Mouse (Mus musculus) thymus, postnatal 36 days (tissue): ENCODE data around the gene Sumo2.
"Not testable (repeated sequence)": the region's sequence is repeated elsewhere in the genome, so short reads cannot be mapped to it uniquely, and the experiment has no call there.

ENCODE experiments used
- DNase-seq, 2 experiments: peaks; one replicate each; pipeline ENCODE4 v3.0.0; 2022; ENCODE audit warnings: mixed read lengths in 2 of 2

Sumo2 gene

GRCm38 (mm10) chr11:115518693-115519092 lies 17.4 kb downstream of the Sumo2 start:
- no peak for DNase-seq

- no peak for DNase-seq
These were observed 19.1 kb downstream of the Sumo2 start for GRCm38 (mm10) chr11:115516942-115517341.

GRCm38 (mm10) chr11:115515021-115515420 lies 21.1 kb downstream of the Sumo2 start:
- no peak for DNase-seq

- DNase-seq: peak; percentile 96
These were observed 21.8 kb downstream of the Sumo2 start, which contains the start of gene Jpt1 for GRCm38 (mm10) chr11:115514238-115514663. Gene Jpt1 (minus strand): TSS chr11:115514387.

GRCm38 (mm10) chr11:115513271-115514237 lies 22.5 kb downstream of the Sumo2 start:
- peak; percentile 54 to 62 for DNase-seq

- DNase-seq: peak; percentile 48 to 51
These were observed 23.5 kb downstream of the Sumo2 start for GRCm38 (mm10) chr11:115512407-115513183.

GRCm38 (mm10) chr11:115512004-115512403 lies 24.1 kb downstream of the Sumo2 start:
- DNase-seq: no peak

GRCm38 (mm10) chr11:115511121-115511520 lies 25.0 kb downstream of the Sumo2 start:
- DNase-seq: no peak

GRCm38 (mm10) chr11:115510507-115510888 lies 25.6 kb downstream of the Sumo2 start:
- DNase-seq: no peak

- DNase-seq: no peak
These were observed 26.1 kb downstream of the Sumo2 start for GRCm38 (mm10) chr11:115509773-115510506.

- peak; percentile 34 to 61 for DNase-seq
These were observed 28.0 kb downstream of the Sumo2 start for GRCm38 (mm10) chr11:115508061-115508460.

GRCm38 (mm10) chr11:115506586-115506985 lies 29.5 kb downstream of the Sumo2 start:
- DNase-seq: no peak

GRCm38 (mm10) chr11:115502636-115503035 lies 33.4 kb downstream of the Sumo2 start:
- DNase-seq: no peak

GRCm38 (mm10) chr11:115496559-115496958 lies 39.5 kb downstream of the Sumo2 start:
- not testable (repeated sequence) for DNase-seq

- DNase-seq: no peak
These were observed 43.7 kb downstream of the Sumo2 start for GRCm38 (mm10) chr11:115492387-115492786.

GRCm38 (mm10) chr11:115491356-115492083 lies 44.6 kb downstream of the Sumo2 start, which contains the start of gene Nt5c:
Gene Nt5c (minus strand): TSS chr11:115491862.
- DNase-seq: peak; percentile 82 to 88

GRCm38 (mm10) chr11:115490441-115491355 lies 45.4 kb downstream of the Sumo2 start:
- peak in 1 of 2 experiments; percentile 29 for DNase-seq

- no peak for DNase-seq
These were observed 47.4 kb downstream of the Sumo2 start for GRCm38 (mm10) chr11:115488551-115489104.

GRCm38 (mm10) chr11:115485155-115485554 lies 50.9 kb downstream of the Sumo2 start:
- no peak for DNase-seq

- peak; percentile 74 to 82 for DNase-seq
These were observed 52.4 kb downstream of the Sumo2 start for GRCm38 (mm10) chr11:115483726-115484125.
